Mouse (Mus musculus): ENCODE measurements at regions not wholly inside any gene's neighbourhood (a gene's known extent, or its start where the extent isn't known, plus 50 kb on each side); places are given as distances from the start of the nearest gene placed in this dataset.

GRCm38 (mm10) chr10:118622916-118623315, 182.1 kb downstream of the Ifng start:
- no peaks in the 10 kb centered on the region for H3K36me3 ChIP-seq (ENCODE audit: control insufficient read depth, insufficient read depth, low read length)
- H3K27ac ChIP-seq (ENCODE audit: insufficient read depth, low read depth, low read length): no peak overlapping the region
- TF ChIP-seq CTCF (conservative IDR thresholded peaks at IDR 0.05; ENCODE audit: insufficient read depth, insufficient read length, low read depth, low read length): no peak
- TF ChIP-seq POLR2A (IDR thresholded peaks at IDR 0.05; ENCODE audit: low read depth, low read length): no peak
- H3K27me3 ChIP-seq (replicated peaks; ENCODE audit: control insufficient read depth, insufficient read depth, low read length): no peaks in the 10 kb centered on the region
- H3K4me3 ChIP-seq (ENCODE audit: insufficient read depth, low read depth, low read length): no peak overlapping the region
- DNase-seq: no peak
- H3K4me1 ChIP-seq (ENCODE audit: control insufficient read depth, insufficient read depth, low read length): no peaks in the 10 kb centered on the region
- 91% methylated on average over 2 of the region's 2 CpGs for WGBS

GRCm38 (mm10) chr10:118624368-118624767, 183.5 kb downstream of the Ifng start:
- no peak overlapping the region for H3K4me3 ChIP-seq (ENCODE audit: insufficient read depth, low read depth, low read length)
- no peak for DNase-seq
- no peaks in the 10 kb centered on the region for H3K27me3 ChIP-seq (replicated peaks; ENCODE audit: control insufficient read depth, insufficient read depth, low read length)
- peaks cover 3% of the 10 kb centered on the region; the same call in 1 of the 2 replicates for H3K4me1 ChIP-seq (ENCODE audit: control insufficient read depth, insufficient read depth, low read length)
- 84% methylated on average over 7 of the region's 7 CpGs for WGBS
- no peak for TF ChIP-seq CTCF (conservative IDR thresholded peaks at IDR 0.05; ENCODE audit: insufficient read depth, insufficient read length, low read depth, low read length)
- no peak for TF ChIP-seq POLR2A (IDR thresholded peaks at IDR 0.05; ENCODE audit: low read depth, low read length)
- no peaks in the 10 kb centered on the region for H3K36me3 ChIP-seq (ENCODE audit: control insufficient read depth, insufficient read depth, low read length)
- no peak overlapping the region for H3K27ac ChIP-seq (ENCODE audit: insufficient read depth, low read depth, low read length)

GRCm38 (mm10) chr10:118628000-118628399, 187.2 kb downstream of the Ifng start:
- Histone ChIP-seq H3K36me3 (ENCODE audit: control insufficient read depth, insufficient read depth, low read length) (no peaks in the 10 kb centered on the region), H3K4me1 (ENCODE audit: control insufficient read depth, insufficient read depth, low read length) (peaks cover 13% of the 10 kb centered on the region), H3K27ac (ENCODE audit: insufficient read depth, low read depth, low read length) (no peak overlapping the region), H3K4me3 (ENCODE audit: insufficient read depth, low read depth, low read length) (no peak overlapping the region), H3K27me3 (replicated peaks; ENCODE audit: control insufficient read depth, insufficient read depth, low read length) (no peaks in the 10 kb centered on the region)
- no peak for DNase-seq
- 81% methylated on average over 6 of the region's 6 CpGs for WGBS
- TF ChIP-seq POLR2A (IDR thresholded peaks at IDR 0.05; ENCODE audit: low read depth, low read length) (no peak), CTCF (conservative IDR thresholded peaks at IDR 0.05; ENCODE audit: insufficient read depth, insufficient read length, low read depth, low read length) (no peak)

GRCm38 (mm10) chr10:118629360-118630040, 188.7 kb downstream of the Ifng start:
- DNase-seq: peak; percentile 90
- no peaks in the 10 kb centered on the region for H3K27me3 ChIP-seq (replicated peaks; ENCODE audit: control insufficient read depth, insufficient read depth, low read length)
- 46% methylated on average over 22 of the region's 22 CpGs for WGBS
- H3K4me3 ChIP-seq (ENCODE audit: insufficient read depth, low read depth, low read length): no peak overlapping the region
- peak overlapping the region; percentile 91 for H3K27ac ChIP-seq (ENCODE audit: insufficient read depth, low read depth, low read length)
- no peaks in the 10 kb centered on the region for H3K36me3 ChIP-seq (ENCODE audit: control insufficient read depth, insufficient read depth, low read length)
- peaks cover 13% of the 10 kb centered on the region for H3K4me1 ChIP-seq (ENCODE audit: control insufficient read depth, insufficient read depth, low read length)
- no peak; the same call in 1 of the 2 replicates for TF ChIP-seq CTCF (conservative IDR thresholded peaks at IDR 0.05; ENCODE audit: insufficient read depth, insufficient read length, low read depth, low read length)
- TF ChIP-seq POLR2A (IDR thresholded peaks at IDR 0.05; ENCODE audit: low read depth, low read length): no peak

GRCm38 (mm10) chr10:118631786-118632185, 190.9 kb downstream of the Ifng start:
- no peaks in the 10 kb centered on the region for H3K36me3 ChIP-seq (ENCODE audit: control insufficient read depth, insufficient read depth, low read length)
- H3K27ac ChIP-seq (ENCODE audit: insufficient read depth, low read depth, low read length): no peak overlapping the region
- no peak for TF ChIP-seq CTCF (conservative IDR thresholded peaks at IDR 0.05; ENCODE audit: insufficient read depth, insufficient read length, low read depth, low read length)
- no peak for TF ChIP-seq POLR2A (IDR thresholded peaks at IDR 0.05; ENCODE audit: low read depth, low read length)
- H3K4me1 ChIP-seq (ENCODE audit: control insufficient read depth, insufficient read depth, low read length): peaks cover 13% of the 10 kb centered on the region
- no peak for DNase-seq
- no peaks in the 10 kb centered on the region for H3K27me3 ChIP-seq (replicated peaks; ENCODE audit: control insufficient read depth, insufficient read depth, low read length)
- H3K4me3 ChIP-seq (ENCODE audit: insufficient read depth, low read depth, low read length): no peak overlapping the region
- WGBS: 86% methylated on average over 1 of the region's 1 CpGs

GRCm38 (mm10) chr10:118632187-118632586, 191.3 kb downstream of the Ifng start:
- 59% methylated on average over 5 of the region's 5 CpGs for WGBS
- no peaks in the 10 kb centered on the region for H3K36me3 ChIP-seq (ENCODE audit: control insufficient read depth, insufficient read depth, low read length)
- H3K4me3 ChIP-seq (ENCODE audit: insufficient read depth, low read depth, low read length): no peak overlapping the region
- peaks cover 13% of the 10 kb centered on the region for H3K4me1 ChIP-seq (ENCODE audit: control insufficient read depth, insufficient read depth, low read length)
- H3K27me3 ChIP-seq (replicated peaks; ENCODE audit: control insufficient read depth, insufficient read depth, low read length): no peaks in the 10 kb centered on the region
- TF ChIP-seq CTCF (conservative IDR thresholded peaks at IDR 0.05; ENCODE audit: insufficient read depth, insufficient read length, low read depth, low read length) (no peak), POLR2A (IDR thresholded peaks at IDR 0.05; ENCODE audit: low read depth, low read length) (no peak)
- H3K27ac ChIP-seq (ENCODE audit: insufficient read depth, low read depth, low read length): no peak overlapping the region
- DNase-seq: no peak

GRCm38 (mm10) chr10:118633429-118633828, 192.6 kb downstream of the Ifng start:
- DNase-seq: no peak
- no peaks in the 10 kb centered on the region for H3K36me3 ChIP-seq (ENCODE audit: control insufficient read depth, insufficient read depth, low read length)
- WGBS: 43% methylated on average over 7 of the region's 7 CpGs

More at GRCm38 (mm10) chr10:118633429-118633828, 192.6 kb downstream of the Ifng start:
- no peak for TF ChIP-seq POLR2A (IDR thresholded peaks at IDR 0.05; ENCODE audit: low read depth, low read length)
- TF ChIP-seq CTCF (conservative IDR thresholded peaks at IDR 0.05; ENCODE audit: insufficient read depth, insufficient read length, low read depth, low read length): no peak
- H3K27me3 ChIP-seq (replicated peaks; ENCODE audit: control insufficient read depth, insufficient read depth, low read length): no peaks in the 10 kb centered on the region
- H3K27ac ChIP-seq (ENCODE audit: insufficient read depth, low read depth, low read length): no peak overlapping the region
- peaks cover 13% of the 10 kb centered on the region for H3K4me1 ChIP-seq (ENCODE audit: control insufficient read depth, insufficient read depth, low read length)
- no peak overlapping the region for H3K4me3 ChIP-seq (ENCODE audit: insufficient read depth, low read depth, low read length)
